Mouse (Mus musculus) thymus, postnatal 36 days (tissue): ENCODE measurements around the gene Psmb3.
"Not testable (repeated sequence)": the region's sequence is repeated elsewhere in the genome, so short reads cannot be mapped to it uniquely, and the experiment has no call there.

Experiments used
- DNase-seq, 2 experiments: peaks; one replicate each; pipeline ENCODE4 v3.0.0; 2022; ENCODE audit warnings: mixed read lengths in 2 of 2

Psmb3 gene

DNA sequence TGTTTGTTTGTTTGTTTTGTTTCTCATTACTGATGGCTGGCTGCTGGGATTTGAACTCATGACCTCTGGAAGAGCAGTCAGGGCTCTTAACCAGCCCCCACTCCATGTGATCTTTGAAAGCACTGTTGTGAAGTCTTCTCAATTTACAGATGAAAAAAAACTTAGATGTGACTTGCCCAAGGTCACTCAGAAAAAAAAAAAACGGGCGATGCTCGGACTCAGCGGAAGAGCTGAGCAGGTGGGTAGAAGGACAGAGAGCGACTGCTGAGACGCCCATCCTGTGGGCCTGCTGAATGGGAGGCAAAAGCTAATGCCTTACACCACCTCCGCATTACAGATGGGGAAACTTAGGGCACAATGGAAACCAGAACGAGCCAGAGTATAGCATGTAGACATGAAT, 6.5 kb upstream of the Psmb3 start:
- DNase-seq, result no peak

- DNase-seq, result no peak
These were observed 5.9 kb upstream of the Psmb3 start for GRCm38 (mm10) chr11:97697199-97697890.

- DNase-seq, result no peak
These were observed 5.2 kb upstream of the Psmb3 start for GRCm38 (mm10) chr11:97697891-97698529.

DNA sequence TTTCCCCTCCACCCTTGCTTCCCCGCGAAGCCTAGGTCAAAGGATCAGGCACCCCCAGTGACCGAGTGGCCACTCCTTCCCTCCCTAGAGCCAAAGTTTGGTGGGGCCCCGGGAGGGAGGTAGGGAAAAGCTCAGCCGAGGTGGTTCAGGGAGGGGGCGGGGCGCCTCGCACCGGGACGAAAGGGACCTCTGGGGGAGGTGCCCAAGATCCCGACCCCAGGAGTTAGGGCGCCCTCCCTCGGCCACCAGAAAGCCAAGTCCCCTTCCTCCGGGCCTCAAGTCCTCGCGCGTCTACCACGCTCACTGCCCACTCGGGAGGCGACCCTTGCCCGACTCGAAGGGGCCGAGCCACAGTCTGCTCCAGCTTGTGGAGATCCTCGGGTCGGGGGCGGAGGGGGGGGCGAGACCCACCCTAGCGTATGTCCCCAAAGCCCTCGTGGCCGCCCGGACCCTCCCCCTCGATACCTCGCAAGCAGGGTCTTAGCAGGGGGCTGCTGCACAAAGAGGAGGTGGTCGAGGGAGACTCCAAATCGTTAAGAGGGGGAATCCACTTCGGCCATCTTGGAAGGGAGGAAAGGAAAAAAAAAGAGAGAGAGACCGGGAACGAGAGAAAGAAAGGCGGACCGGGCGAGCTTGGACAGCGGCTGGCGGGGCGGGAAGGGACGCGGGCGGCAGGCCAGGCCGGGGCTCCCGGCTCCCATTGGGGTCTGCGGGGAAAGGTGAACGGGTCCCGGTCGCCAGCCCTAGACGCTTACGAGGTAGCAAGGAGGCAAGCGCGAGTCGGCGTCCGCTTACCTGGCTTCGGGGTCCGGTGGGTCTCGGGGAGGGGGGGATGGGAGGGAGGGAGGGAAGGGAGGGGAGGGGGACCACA, 4.2 kb upstream of the Psmb3 start:
- peak in 1 of 2 experiments; percentile 57 for DNase-seq

GRCm38 (mm10) chr11:97699626-97700002, 3.6 kb upstream of the Psmb3 start:
- DNase-seq, result peak in 1 of 2 experiments; percentile 49

GRCm38 (mm10) chr11:97700003-97700745, 3.0 kb upstream of the Psmb3 start, which contains the start of gene Pcgf2:
Pcgf2 (minus strand) TSS chr11:97700497.
- DNase-seq, result peak in 1 of 2 experiments; percentile 49

- no peak for DNase-seq
These were observed 2.2 kb upstream of the Psmb3 start for GRCm38 (mm10) chr11:97700746-97701580.

GRCm38 (mm10) chr11:97701581-97702392, 1.4 kb upstream of the Psmb3 start:
- DNase-seq, result no peak

DNA sequence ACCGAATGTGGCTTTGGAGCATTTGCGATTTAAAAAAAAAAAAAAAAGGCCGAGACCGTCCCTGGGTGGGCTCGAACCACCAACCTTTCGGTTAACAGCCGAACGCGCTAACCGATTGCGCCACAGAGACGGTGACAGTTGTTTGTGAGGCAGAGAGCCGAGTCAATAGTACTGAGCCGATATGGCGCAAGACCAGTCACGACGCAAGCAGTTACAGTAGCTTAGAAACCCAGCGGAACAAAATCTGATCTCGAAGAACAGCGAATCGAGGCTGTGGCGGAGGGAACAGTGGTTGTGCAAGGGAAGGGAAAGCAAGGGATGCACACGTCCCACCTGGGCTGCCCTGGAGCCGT, 830 bp upstream of the Psmb3 start:
- DNase-seq, result peak; percentile 81 to 82

DNA sequence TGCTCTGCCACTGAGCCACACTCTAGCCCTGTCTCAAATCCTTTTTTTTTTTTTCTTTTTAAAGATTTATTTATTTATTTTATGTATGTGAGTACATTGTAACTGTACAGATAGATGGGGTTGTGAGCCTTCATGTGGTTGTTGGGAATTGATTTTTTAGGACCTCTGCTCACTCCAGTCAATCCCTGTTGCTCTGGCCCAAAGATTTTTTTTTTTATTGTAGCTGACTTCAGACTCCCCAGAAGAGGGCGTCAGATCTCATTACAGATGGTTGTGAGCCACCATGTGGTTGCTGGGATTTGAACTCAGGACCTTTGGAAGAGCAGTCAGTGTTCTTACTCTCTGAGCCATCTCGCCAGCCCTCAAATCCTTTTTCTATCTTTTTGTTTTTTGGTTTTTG, 6.9 kb downstream of the Psmb3 start:
- DNase-seq, result not testable (repeated sequence)

- DNase-seq, result no peak
These were observed 8.2 kb downstream of the Psmb3 start for GRCm38 (mm10) chr11:97711200-97711900.

GRCm38 (mm10) chr11:97712286-97712685, 9.1 kb downstream of the Psmb3 start:
- DNase-seq, result no peak

DNA sequence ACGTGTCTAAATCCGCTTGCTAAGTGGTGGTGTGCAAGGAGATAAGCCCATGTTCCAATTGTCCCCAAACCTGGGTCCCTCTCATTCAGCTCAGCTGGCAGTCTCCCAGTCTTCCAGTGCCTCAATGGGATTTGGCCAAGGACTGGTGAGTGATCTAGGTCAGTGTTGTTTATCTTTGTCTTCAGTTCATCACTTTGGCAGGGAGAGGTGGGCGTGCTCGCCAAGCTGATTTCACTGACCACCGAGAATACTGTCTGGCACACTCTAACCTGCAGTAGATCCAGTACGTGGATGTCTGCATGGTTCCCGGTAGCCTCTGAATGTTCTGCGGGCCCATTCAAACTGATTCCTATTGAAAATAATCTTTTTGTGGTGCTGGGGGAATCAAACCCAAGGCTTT, 10.7 kb downstream of the Psmb3 start:
- no peak for DNase-seq

- DNase-seq, result no peak
These were observed 11.2 kb downstream of the Psmb3 start for GRCm38 (mm10) chr11:97714356-97714755.

- no peak for DNase-seq
These were observed 11.9 kb downstream of the Psmb3 start for GRCm38 (mm10) chr11:97714784-97715760.

DNA sequence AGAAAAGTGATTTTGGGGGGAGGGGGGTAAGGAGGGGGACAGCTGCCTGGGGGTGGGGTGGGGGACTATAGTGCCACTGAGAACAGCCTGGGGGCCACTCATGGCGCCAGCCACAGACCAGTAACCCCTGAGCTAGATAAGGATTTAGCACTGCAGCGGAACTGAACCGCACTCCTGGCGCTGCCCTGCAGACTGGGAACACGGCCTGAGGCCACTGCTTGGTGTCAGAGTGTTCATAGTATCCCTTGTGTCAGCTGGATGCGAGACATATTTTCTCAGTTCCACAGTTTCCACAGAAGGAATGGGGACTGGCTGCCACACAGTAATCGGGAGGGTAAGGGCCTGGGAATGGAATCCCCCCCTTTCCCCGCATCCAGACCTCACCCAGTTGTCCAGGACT, 12.8 kb downstream of the Psmb3 start:
- no peak for DNase-seq

GRCm38 (mm10) chr11:97717369-97718280, 14.4 kb downstream of the Psmb3 start:
- DNase-seq, result no peak

DNA sequence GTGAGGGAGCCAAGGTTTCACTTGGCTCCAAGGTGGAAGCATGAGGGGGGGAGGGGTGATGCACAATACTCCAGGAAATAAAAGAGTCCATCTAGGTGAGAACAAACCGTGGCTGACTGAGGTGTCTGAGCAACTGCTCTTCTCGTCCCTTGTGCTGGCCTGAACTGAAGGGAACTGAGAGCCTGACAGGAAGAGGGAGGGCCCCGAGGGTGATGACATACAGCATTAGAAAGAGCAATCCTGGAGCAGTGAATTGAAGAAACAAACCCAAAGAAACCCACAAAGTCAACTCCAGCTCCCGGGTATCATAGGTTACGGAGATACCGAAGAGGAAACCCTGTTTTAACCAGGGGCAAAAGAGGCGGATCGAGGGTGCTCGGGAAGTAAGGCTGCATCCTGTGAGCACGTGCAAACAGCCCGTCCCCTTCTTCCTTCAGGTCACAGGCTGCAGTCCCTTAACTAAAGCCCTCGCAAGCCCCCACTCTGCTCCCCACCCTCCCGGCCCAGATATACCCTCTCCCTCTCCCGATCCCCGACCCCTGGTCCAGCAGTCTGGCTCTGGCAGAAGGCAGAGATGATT, 15.2 kb downstream of the Psmb3 start:
- peak in 1 of 2 experiments; percentile 27 for DNase-seq
